In genomic region chr13:23449235-23450095, GRCm38 (mm10) we compare ENCODE assay signal across 9 mouse cellular contexts. TPM values are rescaled to one million over a fixed set of nuclear protein-coding genes. Genes with fewer than 3 reads are reported as not detected.
A peak's percentile ranks its signal among the peaks of the same experiment; 100 is the strongest.
DNase-seq lines count a peak whose midpoint lies in the region; ATAC-seq and TF ChIP-seq lines count a peak whose summit lies in the region.
"Had no signal": no experiment of that assay in that cellular context is flagged by ENCODE, and none has a peak within 500 bp of the region (broad histone marks: within the 10 kb centered on the region; RNA-seq: fewer than 3 reads in every experiment).

No protein-coding gene starts in this region.

- H3K9ac ChIP-seq in limb, embryonic 14.5 days (ENCODE audit: low read depth, low read length, severe bottlenecking), result peak overlapping the region; percentile 51
- H3K9ac ChIP-seq in midbrain, embryonic 14.5 days (replicated peaks; ENCODE audit: low read length), result peak overlapping the region; percentile 50
- H3K9ac ChIP-seq in stomach, postnatal 0 days (ENCODE audit: low read length), result peak overlapping the region; percentile 38; the same call in 1 of the 2 replicates

- TF ChIP-seq POLR2A in embryonic fibroblast, embryonic 13.5 days (IDR thresholded peaks at IDR 0.05; ENCODE audit: low read depth, low read length), result no peak
- no peak for TF ChIP-seq POLR2A in limb, embryonic 14.5 days (IDR thresholded peaks at IDR 0.05; ENCODE audit: borderline replicate concordance, extremely low read depth, insufficient read depth, insufficient read length)

- WGBS in limb, embryonic 14.5 days, result under 1% methylated on average over 24 of the region's 24 CpGs
- WGBS in midbrain, embryonic 14.5 days, result under 1% methylated on average over 24 of the region's 24 CpGs
- WGBS in stomach, postnatal 0 days, result under 1% methylated on average over 24 of the region's 24 CpGs

- H3K4me3 ChIP-seq in embryonic fibroblast, embryonic 13.5 days (ENCODE audit: insufficient read depth, low read length), result peak overlapping the region; percentile 87
- peak overlapping the region; percentile 48 for H3K4me3 ChIP-seq in limb, embryonic 14.5 days (replicated peaks; ENCODE audit: low read length)
- H3K4me3 ChIP-seq in midbrain, embryonic 14.5 days (replicated peaks; ENCODE audit: low read depth, low read length), result peak overlapping the region; percentile 53
- peak overlapping the region; percentile 46 for H3K4me3 ChIP-seq in stomach, postnatal 0 days (ENCODE audit: low read depth, low read length)

- TF ChIP-seq EP300 in stomach, postnatal 0 days (optimal IDR thresholded peaks at IDR 0.05), result no peak

- DNase-seq in cerebellum, adult 11-12 months, result peak; percentile 67
- DNase-seq in adrenal gland, postnatal 14 days, result peak; percentile 69
- DNase-seq in heart, postnatal 4 days, result peak; percentile 65
- DNase-seq in limb, embryonic 14.5 days (ENCODE audit: low spot score), result peak; percentile 88
- DNase-seq in midbrain, embryonic 14.5 days, result peak; percentile 84
- DNase-seq in stomach, postnatal 0 days (ENCODE audit: low spot score), result peak; percentile 63

- no peak overlapping the region for H3K27ac ChIP-seq in embryonic fibroblast, embryonic 13.5 days (ENCODE audit: insufficient read depth, low read length)
- 0 out of 2 replicates have a peak overlapping the region, but pooled peaks have one; percentile 39 for H3K27ac ChIP-seq in limb, embryonic 14.5 days (replicated peaks; ENCODE audit: low read depth, low read length)
- H3K27ac ChIP-seq in midbrain, embryonic 14.5 days (replicated peaks; ENCODE audit: low read depth, low read length), result 0 out of 2 replicates have a peak overlapping the region, but pooled peaks have one; percentile 17
- 0 out of 2 replicates have a peak overlapping the region, but pooled peaks have one; percentile 25 for H3K27ac ChIP-seq in stomach, postnatal 0 days (replicated peaks)

- no peak for ATAC-seq in cerebellum, adult (ENCODE audit: insufficient number of reproducible peaks, low FRiP score, low TSS enrichment)
- peak; percentile 20; the same call in 1 of the 2 replicates for ATAC-seq in limb, embryonic 14.5 days (ENCODE audit: low FRiP score, low read depth)
- no peak for ATAC-seq in midbrain, embryonic 14.5 days (ENCODE audit: low FRiP score, low TSS enrichment)
- ATAC-seq in stomach, postnatal 0 days (ENCODE audit: low FRiP score, low TSS enrichment), result no peak

- H3K4me1 ChIP-seq in embryonic fibroblast, embryonic 13.5 days (ENCODE audit: control insufficient read depth, insufficient read depth, low read length), result peaks cover 4% of the 10 kb centered on the region; the same call in 1 of the 2 replicates
- H3K4me1 ChIP-seq in limb, embryonic 14.5 days (ENCODE audit: control insufficient read depth, insufficient read depth, low read length), result 0 out of 2 replicates have a peak, but pooled peaks cover under 1% of the 10 kb centered on the region
- peaks cover 9% of the 10 kb centered on the region for H3K4me1 ChIP-seq in midbrain, embryonic 14.5 days (ENCODE audit: control insufficient read depth, insufficient read depth, low read length)
- no peaks in the 10 kb centered on the region for H3K4me1 ChIP-seq in stomach, postnatal 0 days (replicated peaks; ENCODE audit: control insufficient read depth, insufficient read depth)

- H3K4me2 ChIP-seq in limb, embryonic 14.5 days (replicated peaks; ENCODE audit: low read depth, low read length, severe bottlenecking), result peak overlapping the region; percentile 56
- H3K4me2 ChIP-seq in midbrain, embryonic 14.5 days (ENCODE audit: low read length), result peak overlapping the region; percentile 77
- peak overlapping the region; percentile 70 for H3K4me2 ChIP-seq in stomach, postnatal 0 days (replicated peaks; ENCODE audit: low read depth)

- H3K27me3 ChIP-seq in limb, embryonic 14.5 days (ENCODE audit: control insufficient read depth, insufficient read depth, low read length), result no peaks in the 10 kb centered on the region
- no peaks in the 10 kb centered on the region for H3K27me3 ChIP-seq in midbrain, embryonic 14.5 days (ENCODE audit: control insufficient read depth, insufficient read depth, low read length)
- H3K27me3 ChIP-seq in stomach, postnatal 0 days (ENCODE audit: control insufficient read depth, insufficient read depth, low read length), result no peaks in the 10 kb centered on the region

- no peak for TF ChIP-seq CTCF in embryonic fibroblast, embryonic 13.5 days (IDR thresholded peaks at IDR 0.05; ENCODE audit: borderline replicate concordance, insufficient read depth, low read length)
- no peak for TF ChIP-seq CTCF in stomach, postnatal 0 days (IDR thresholded peaks at IDR 0.05; ENCODE audit: low read depth)

- no peaks in the 10 kb centered on the region for H3K36me3 ChIP-seq in limb, embryonic 14.5 days (ENCODE audit: control insufficient read depth, insufficient read depth, low read length)
- no peaks in the 10 kb centered on the region for H3K36me3 ChIP-seq in midbrain, embryonic 14.5 days (ENCODE audit: control insufficient read depth, insufficient read depth, low read length)
- H3K36me3 ChIP-seq in stomach, postnatal 0 days (ENCODE audit: control insufficient read depth, insufficient read depth, low read length), result no peaks in the 10 kb centered on the region

- H3K9me3 ChIP-seq in limb, embryonic 14.5 days (ENCODE audit: control insufficient read depth, low read length), result no peaks in the 10 kb centered on the region
- H3K9me3 ChIP-seq in midbrain, embryonic 14.5 days (ENCODE audit: control insufficient read depth, low read length), result no peaks in the 10 kb centered on the region
- H3K9me3 ChIP-seq in stomach, postnatal 0 days (ENCODE audit: control insufficient read depth, low read length), result no peaks in the 10 kb centered on the region

RNA-seq across cellular contexts. Expression of gene Btn1a1, which starts 16.2 kb away (rescaled TPM):
- 0.19 TPM in 1 of 2 replicates, not detected in the other for total RNA-seq in adrenal gland, postnatal 14 days (2021)
- not detected in 2 replicates for polyA plus RNA-seq in embryonic fibroblast, embryonic 13.5 days (2011; ENCODE audit: insufficient read length, low read depth, missing spikeins)
- under 1 TPM; 0.11 to 0.24 TPM for total RNA-seq in heart, postnatal 4 days (2021)
- 0.31 and 0.32 TPM in 2 replicates for polyA plus RNA-seq in limb, embryonic 14.5 days (2012; rRNA removed)
- not detected in 2 replicates for polyA plus RNA-seq in limb, embryonic 14.5 days (2014; fragmentation: Nextera tagmentation; extraction: Ambion mirVana)
- 0.09 TPM in 1 of 2 replicates, not detected in the other for polyA plus RNA-seq in midbrain, embryonic 14.5 days (2014; fragmentation: Nextera tagmentation; extraction: Ambion mirVana)
- 0.05 TPM in 1 of 2 replicates, not detected in the other for polyA plus RNA-seq in stomach, postnatal 0 days (2015; fragmentation: Nextera tagmentation; extraction: Ambion mirVana)
- total RNA-seq: left cerebral cortex, postnatal 10 days had no signal

RNA-seq across cellular contexts. Expression of gene Abt1, which starts 25.8 kb away (rescaled TPM):
- 5.9 and 6.3 TPM in 2 replicates for total RNA-seq in adrenal gland, postnatal 14 days (2021)
- 4.2 and 4.7 TPM in 2 replicates for polyA plus RNA-seq in embryonic fibroblast, embryonic 13.5 days (2011; ENCODE audit: insufficient read length, low read depth, missing spikeins)
- total RNA-seq in heart, postnatal 4 days (2021), result 1 to 10 TPM; 5.0 to 5.6 TPM
- 6.9 and 9.9 TPM in 2 replicates for polyA plus RNA-seq in limb, embryonic 14.5 days (2012; rRNA removed)
- 12.0 and 12.2 TPM in 2 replicates for polyA plus RNA-seq in limb, embryonic 14.5 days (2014; fragmentation: Nextera tagmentation; extraction: Ambion mirVana)
- polyA plus RNA-seq in midbrain, embryonic 14.5 days (2014; fragmentation: Nextera tagmentation; extraction: Ambion mirVana), result 9.3 and 9.9 TPM in 2 replicates
- polyA plus RNA-seq in stomach, postnatal 0 days (2015; fragmentation: Nextera tagmentation; extraction: Ambion mirVana), result 7.1 and 7.4 TPM in 2 replicates

RNA-seq across cellular contexts. Expression of gene Btn2a2, which starts 39.2 kb away (rescaled TPM):
- total RNA-seq in adrenal gland, postnatal 14 days (2021), result not detected in 2 replicates
- not detected in 2 replicates for polyA plus RNA-seq in embryonic fibroblast, embryonic 13.5 days (2011; ENCODE audit: insufficient read length, low read depth, missing spikeins)
- total RNA-seq in heart, postnatal 4 days (2021), result not detected
- polyA plus RNA-seq in limb, embryonic 14.5 days (2012; rRNA removed), result 0.62 and 0.79 TPM in 2 replicates
- polyA plus RNA-seq in limb, embryonic 14.5 days (2014; fragmentation: Nextera tagmentation; extraction: Ambion mirVana), result 0.89 and 1.2 TPM in 2 replicates
- polyA plus RNA-seq in midbrain, embryonic 14.5 days (2014; fragmentation: Nextera tagmentation; extraction: Ambion mirVana), result not detected in 2 replicates
- polyA plus RNA-seq in stomach, postnatal 0 days (2015; fragmentation: Nextera tagmentation; extraction: Ambion mirVana), result 0.04 and 0.07 TPM in 2 replicates
